Mouse (Mus musculus) granulocyte monocyte progenitor cell, adult 5-6 weeks (primary cell): ENCODE measurements around the gene Hap1. TPM values are rescaled to one million over a fixed set of nuclear protein-coding genes. Genes with fewer than 3 reads are reported as not detected.

Source experiments
- total RNA-seq, 2 experiments: library from RNA; stranded (forward) in 1 of 2; stranded (reverse) in 1 of 2; fragments of 200-712, 200-1000 nt in 1 of 2; fragments of >200 nt in 1 of 2; fragmentation: Nextera tagmentation in 1 of 2; gene quantifications; 2 replicates each; pipeline ENCODE4 v1.2.3; 2014 to 2017

Hap1 gene
- total RNA-seq, 2 experiments from 2014 or later = not detected

Other genes starting within 250 kb of the Hap1 start
- not detected in 2 replicates for gene Krt13, start 234.6 kb downstream of the Hap1 start, total RNA-seq (2014; fragmentation: Nextera tagmentation)
- gene Krt13, start 234.6 kb downstream of the Hap1 start, total RNA-seq (2017) = not detected in 2 replicates
- not detected in 2 replicates for gene Krt15, start 220.2 kb downstream of the Hap1 start, total RNA-seq (2014; fragmentation: Nextera tagmentation)
- not detected in 2 replicates for gene Krt15, start 220.2 kb downstream of the Hap1 start, total RNA-seq (2017)
- not detected in 2 replicates for gene Krt19, start 207.5 kb downstream of the Hap1 start, total RNA-seq (2014; fragmentation: Nextera tagmentation)
- not detected in 2 replicates for gene Krt19, start 207.5 kb downstream of the Hap1 start, total RNA-seq (2017)
- gene Krt9, start 162.9 kb downstream of the Hap1 start, total RNA-seq (2014; fragmentation: Nextera tagmentation) = not detected in 2 replicates
- not detected in 2 replicates for gene Krt9, start 162.9 kb downstream of the Hap1 start, total RNA-seq (2017)
- not detected in 2 replicates for gene Krt14, start 148.6 kb downstream of the Hap1 start, total RNA-seq (2014; fragmentation: Nextera tagmentation)
- not detected in 2 replicates for gene Krt14, start 148.6 kb downstream of the Hap1 start, total RNA-seq (2017)
- gene Krt16, start 107.2 kb downstream of the Hap1 start, total RNA-seq (2014; fragmentation: Nextera tagmentation) = not detected in 2 replicates
- not detected in 2 replicates for gene Krt16, start 107.2 kb downstream of the Hap1 start, total RNA-seq (2017)
- gene Krt17, start 95.1 kb downstream of the Hap1 start, total RNA-seq (2014; fragmentation: Nextera tagmentation) = not detected in 2 replicates
- gene Krt17, start 95.1 kb downstream of the Hap1 start, total RNA-seq (2017) = not detected in 2 replicates
- gene Krt42, start 86.3 kb downstream of the Hap1 start, total RNA-seq (2014; fragmentation: Nextera tagmentation) = not detected in 2 replicates
- not detected in 2 replicates for gene Krt42, start 86.3 kb downstream of the Hap1 start, total RNA-seq (2017)
- 716 and 727 TPM in 2 replicates for gene Eif1, start 36.2 kb downstream of the Hap1 start, total RNA-seq (2014; fragmentation: Nextera tagmentation)
- 109 and 139 TPM in 2 replicates for gene Eif1, start 36.2 kb downstream of the Hap1 start, total RNA-seq (2017)
- gene Gast, start 21.7 kb downstream of the Hap1 start, total RNA-seq (2014; fragmentation: Nextera tagmentation) = not detected in 2 replicates
- not detected in 2 replicates for gene Gast, start 21.7 kb downstream of the Hap1 start, total RNA-seq (2017)
- 4.8 and 6.7 TPM in 2 replicates for gene Jup, start 41.6 kb upstream of the Hap1 start, total RNA-seq (2014; fragmentation: Nextera tagmentation)
- gene Jup, start 41.6 kb upstream of the Hap1 start, total RNA-seq (2017) = 1.4 and 4.2 TPM in 2 replicates
- not detected in 2 replicates for gene P3h4, start 58.7 kb upstream of the Hap1 start, total RNA-seq (2014; fragmentation: Nextera tagmentation)
- gene P3h4, start 58.7 kb upstream of the Hap1 start, total RNA-seq (2017) = 0.26 TPM in 1 of 2 replicates, not detected in the other
- not detected in 2 replicates for gene Fkbp10, start 59.6 kb upstream of the Hap1 start, total RNA-seq (2014; fragmentation: Nextera tagmentation)
- gene Fkbp10, start 59.6 kb upstream of the Hap1 start, total RNA-seq (2017) = not detected in 2 replicates
- gene Nt5c3b, start 85.7 kb upstream of the Hap1 start, total RNA-seq (2014; fragmentation: Nextera tagmentation) = 46.9 and 50.7 TPM in 2 replicates
- gene Nt5c3b, start 85.7 kb upstream of the Hap1 start, total RNA-seq (2017) = 23.3 and 31.3 TPM in 2 replicates
- gene Klhl10, start 85.8 kb upstream of the Hap1 start, total RNA-seq (2014; fragmentation: Nextera tagmentation) = not detected in 2 replicates
- not detected in 2 replicates for gene Klhl10, start 85.8 kb upstream of the Hap1 start, total RNA-seq (2017)
- 7.0 and 10.1 TPM in 2 replicates for gene Klhl11, start 116.6 kb upstream of the Hap1 start, total RNA-seq (2014; fragmentation: Nextera tagmentation)
- 16.7 and 21.3 TPM in 2 replicates for gene Klhl11, start 116.6 kb upstream of the Hap1 start, total RNA-seq (2017)
- gene Acly, start 171.9 kb upstream of the Hap1 start, total RNA-seq (2014; fragmentation: Nextera tagmentation) = 93.5 and 98.0 TPM in 2 replicates
- 101 and 107 TPM in 2 replicates for gene Acly, start 171.9 kb upstream of the Hap1 start, total RNA-seq (2017)
- 3.7 TPM in 1 of 2 replicates, not detected in the other for gene Ttc25, start 189.5 kb upstream of the Hap1 start, total RNA-seq (2014; fragmentation: Nextera tagmentation)
- 0.31 TPM in 1 of 2 replicates, not detected in the other for gene Ttc25, start 189.5 kb upstream of the Hap1 start, total RNA-seq (2017)
- gene Cnp, start 218.8 kb upstream of the Hap1 start, total RNA-seq (2014; fragmentation: Nextera tagmentation) = 27.9 and 31.0 TPM in 2 replicates
- 16.2 and 20.9 TPM in 2 replicates for gene Cnp, start 218.8 kb upstream of the Hap1 start, total RNA-seq (2017)